Mouse (Mus musculus): ENCODE measurements at regions not wholly inside any gene's neighbourhood (a gene's known extent, or its start where the extent isn't known, plus 50 kb on each side); places are given as distances from the start of the nearest gene placed in this dataset.

GRCm38 (mm10) chr12:13639336-13639735 lies 370.4 kb downstream of the Nbas start:
- WGBS: 72% methylated on average over 1 of the region's 1 CpGs
- H3K4me3 ChIP-seq (replicated peaks; ENCODE audit: insufficient read depth, low read depth, low read length): no peak overlapping the region
- DNase-seq: no peak
- H3K27me3 ChIP-seq (ENCODE audit: control insufficient read depth, insufficient read depth, low read length): no peaks in the 10 kb centered on the region
- no peak overlapping the region for H3K27ac ChIP-seq (ENCODE audit: insufficient read depth, low read length)
- no peaks in the 10 kb centered on the region for H3K4me1 ChIP-seq (ENCODE audit: control insufficient read depth, insufficient read depth, low read length)
- TF ChIP-seq CTCF (IDR thresholded peaks at IDR 0.05; ENCODE audit: borderline replicate concordance, insufficient read depth, low read depth, low read length): no peak
- TF ChIP-seq POLR2A (IDR thresholded peaks at IDR 0.05; ENCODE audit: borderline replicate concordance, insufficient read depth, low read length): no peak

Measured in cerebellum, adult 2 months (tissue).